In the genomic region with DNA sequence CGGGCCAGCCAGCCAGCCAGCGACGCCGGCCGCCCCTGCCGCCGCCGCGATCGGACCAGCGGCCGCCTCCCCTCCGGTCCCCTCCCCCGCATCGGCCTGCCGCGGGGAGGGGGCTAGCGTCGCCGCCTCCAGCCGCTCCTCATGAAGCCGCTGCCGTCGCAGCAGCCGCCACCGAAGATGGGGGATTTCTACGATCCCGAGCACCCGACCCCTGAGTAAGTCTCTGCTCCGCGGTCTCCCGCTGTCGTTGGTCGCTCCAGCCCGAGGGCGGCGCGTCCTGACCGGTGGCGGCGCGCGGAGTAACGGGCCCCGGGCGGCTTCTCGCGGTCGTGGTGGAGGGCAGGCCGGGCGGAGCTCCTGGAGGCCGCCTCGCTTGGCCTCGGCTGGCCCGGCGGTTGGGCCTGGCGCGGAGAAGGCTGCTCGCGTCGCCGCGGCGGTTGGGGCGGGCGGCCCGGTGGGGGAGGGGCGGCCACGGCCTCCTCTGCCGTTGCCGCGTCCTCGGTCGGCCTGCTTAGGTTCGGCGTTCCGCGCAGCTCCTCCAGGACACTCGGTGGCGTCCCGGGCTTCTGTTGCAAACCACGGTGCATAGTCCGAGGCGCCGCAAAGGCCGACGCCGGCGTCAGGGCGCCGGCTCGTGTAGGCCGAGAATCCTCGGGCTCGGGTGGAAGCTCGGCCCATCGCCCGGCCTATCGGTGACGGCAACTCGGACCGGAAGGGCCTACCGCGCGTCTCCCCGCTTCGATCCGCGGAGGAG, we compare ENCODE assay signal across 8 mouse cellular contexts. TPM values are rescaled to one million over a fixed set of nuclear protein-coding genes. Genes with fewer than 3 reads are reported as not detected.
A peak's percentile ranks its signal among the peaks of the same experiment; 100 is the strongest.
DNase-seq lines count a peak whose midpoint lies in the region; ATAC-seq lines count a peak whose summit lies in the region.

Setd2 (plus strand) TSS at position 60 of the 754 bp plus-strand sequence.

- WGBS in hindbrain, embryonic 14.5 days, result under 1% methylated on average over 97 of the region's 109 CpGs

- no peaks in the 10 kb centered on the region for H3K36me3 ChIP-seq in hindbrain, embryonic 14.5 days (replicated peaks; ENCODE audit: control insufficient read depth, insufficient read depth)

- H3K4me3 ChIP-seq in hindbrain, embryonic 14.5 days (replicated peaks; ENCODE audit: low read length), result peak within 1 kb of the TSS; percentile 98

- H3K4me2 ChIP-seq in hindbrain, embryonic 14.5 days (replicated peaks), result peak within 1 kb of the TSS; percentile 76

- H3K9me3 ChIP-seq in hindbrain, embryonic 14.5 days (ENCODE audit: control insufficient read depth, low read length), result no peaks in the 10 kb centered on the region

- peaks cover 28% of the 10 kb centered on the region for H3K4me1 ChIP-seq in hindbrain, embryonic 14.5 days (replicated peaks; ENCODE audit: control insufficient read depth, insufficient read depth, low read length)

- H3K27ac ChIP-seq in hindbrain, embryonic 14.5 days, result peak within 1 kb of the TSS; percentile 100

- ATAC-seq in hindbrain, embryonic 14.5 days (ENCODE audit: low FRiP score), result peak; percentile 54

- H3K27me3 ChIP-seq in hindbrain, embryonic 14.5 days (ENCODE audit: control insufficient read depth, insufficient read depth, low read length), result no peaks in the 10 kb centered on the region

- H3K9ac ChIP-seq in hindbrain, embryonic 14.5 days, result peak within 1 kb of the TSS; percentile 99

- DNase-seq in ZHBTc4 (ENCODE audit: low read depth, low spot score), result peak; percentile 61
- DNase-seq in cerebellum, postnatal 14 days, result peak; percentile 77 to 84
- DNase-seq in frontal cortex, postnatal 36 days (ENCODE audit: low spot score in 2 of 2), result peak; percentile 63 to 71
- peak; percentile 61 for DNase-seq in hindbrain, embryonic 14.5 days (ENCODE audit: low spot score)
- DNase-seq in layer of hippocampus, postnatal 36 days, result peak; percentile 71 to 72
- peak; percentile 56 for DNase-seq in lung, postnatal 25 days (ENCODE audit: low spot score)
- peak; percentile 45 to 71 for DNase-seq in right cerebral cortex, adult 2 months (ENCODE audit: low spot score in 2 of 2)
- DNase-seq in urinary bladder, postnatal 14 days (ENCODE audit: low spot score), result peak; percentile 68

RNA-seq across cellular contexts. Expression of gene Setd2, which starts in this region (rescaled TPM):
- polyA plus RNA-seq in hindbrain, embryonic 14.5 days (2014; fragmentation: Nextera tagmentation; extraction: Ambion mirVana), result 48.4 and 49.2 TPM in 2 replicates
- total RNA-seq in layer of hippocampus, postnatal 36 days (2021), result 10 to 100 TPM; 62.6 to 67.6 TPM

Comparison
In these comparisons a context has a peak if more than half of its experiments do, and no peak if none do; other contexts are left out.
1. Peak in every context shown above with its lines: DNase-seq, ATAC-seq, H3K4me3 ChIP-seq and H3K27ac ChIP-seq.